Mouse (Mus musculus): ENCODE measurements at regions not wholly inside any gene's neighbourhood (a gene's known extent, or its start where the extent isn't known, plus 50 kb on each side); places are given as distances from the start of the nearest gene placed in this dataset.
A peak's percentile ranks its signal among the peaks of the same experiment; 100 is the strongest.

GRCm38 (mm10) chr15:5414401-5414800 lies 170.4 kb upstream of the Ptger4 start:
- no peak for DNase-seq

- DNase-seq, result no peak
Measured at GRCm38 (mm10) chr15:5416031-5416430, 172.0 kb upstream of the Ptger4 start.

GRCm38 (mm10) chr15:5426641-5427040 lies 182.7 kb upstream of the Ptger4 start:
- DNase-seq, result no peak

- DNase-seq, result no peak
Measured at GRCm38 (mm10) chr15:5427319-5428048, 183.5 kb upstream of the Ptger4 start.

- no peak for DNase-seq
Measured at GRCm38 (mm10) chr15:5432018-5432417, 188.0 kb upstream of the Ptger4 start.

GRCm38 (mm10) chr15:5437020-5437419 lies 193.0 kb upstream of the Ptger4 start:
- no peak for DNase-seq

- no peak for DNase-seq
Measured at GRCm38 (mm10) chr15:5446040-5446755, 202.2 kb upstream of the Ptger4 start.

GRCm38 (mm10) chr15:5446756-5447314 lies 202.8 kb upstream of the Ptger4 start:
- DNase-seq, result no peak

- DNase-seq, result no peak
Measured at GRCm38 (mm10) chr15:5447707-5448496, 203.9 kb upstream of the Ptger4 start.

- peak; percentile 75 for DNase-seq
Measured at GRCm38 (mm10) chr15:5459083-5459482, 215.1 kb upstream of the Ptger4 start.

GRCm38 (mm10) chr15:5459580-5459979 lies 215.6 kb upstream of the Ptger4 start:
- no peak for DNase-seq

- DNase-seq, result no peak
Measured at GRCm38 (mm10) chr15:5462651-5463050, 218.7 kb upstream of the Ptger4 start.

GRCm38 (mm10) chr15:5464732-5465131 lies 220.7 kb upstream of the Ptger4 start:
- DNase-seq, result no peak

- DNase-seq, result no peak
Measured at GRCm38 (mm10) chr15:5468535-5469073, 224.6 kb upstream of the Ptger4 start.

- no peak for DNase-seq
Measured at GRCm38 (mm10) chr15:5475389-5475995, 231.5 kb upstream of the Ptger4 start.

- DNase-seq, result no peak
Measured at GRCm38 (mm10) chr15:5493286-5493685, 249.3 kb upstream of the Ptger4 start.

GRCm38 (mm10) chr15:5495187-5495849 lies 251.3 kb upstream of the Ptger4 start:
- DNase-seq, result no peak

GRCm38 (mm10) chr15:5495954-5496353 lies 252.0 kb upstream of the Ptger4 start:
- no peak for DNase-seq

- no peak for DNase-seq
Measured at GRCm38 (mm10) chr15:5504502-5504901, 260.5 kb upstream of the Ptger4 start.

GRCm38 (mm10) chr15:5506848-5507544 lies 263.0 kb upstream of the Ptger4 start:
- no peak for DNase-seq

- DNase-seq, result no peak
Measured at GRCm38 (mm10) chr15:5507545-5507913, 263.5 kb upstream of the Ptger4 start.

Data from liver (tissue).